Mouse (Mus musculus) liver, embryonic 16.5 days (tissue): ENCODE measurements around the gene Acaca. TPM values are rescaled to one million over a fixed set of nuclear protein-coding genes. Genes with fewer than 3 reads are reported as not detected.

Experiments used
- ATAC-seq: fragments of 200-750 bp; cut with Nextera tagmentation; 2 replicates; pipeline ENCODE4 v1.8.0; 2017; ENCODE audit warnings: low read depth, mild to moderate bottlenecking, moderate number of reproducible peaks, moderate library complexity
- H3K27ac ChIP-seq: fragments of 300-500 bp; sonication (generic); 2 replicates; pipeline ENCODE4 v1.5.1; 2014; ENCODE audit warnings: mild to moderate bottlenecking, low read length
- H3K27me3 ChIP-seq: fragments of 300-500 bp; sonication (generic); 2 replicates; pipeline ENCODE4 v1.6.1; 2014; ENCODE audit warnings: low read depth, low read length, mixed read lengths; ENCODE audit not compliant: control insufficient read depth, insufficient read depth
- H3K36me3 ChIP-seq: fragments of 300-500 bp; sonication (generic); 2 replicates; pipeline ENCODE4 v1.6.1; 2014; ENCODE audit warnings: mild to moderate bottlenecking; ENCODE audit not compliant: control insufficient read depth, insufficient read depth
- H3K4me1 ChIP-seq: fragments of 300-500 bp; sonication (generic); 2 replicates; pipeline ENCODE4 v1.6.1; 2014; ENCODE audit warnings: low read depth, low read length, mixed read lengths; ENCODE audit not compliant: control insufficient read depth
- H3K4me2 ChIP-seq: fragments of 300-500 bp; sonication (generic); 2 replicates; pipeline ENCODE4 v1.6.1; 2014; ENCODE audit warnings: low read depth, low read length, mixed read lengths
- H3K4me3 ChIP-seq: fragments of 300-500 bp; sonication (generic); 2 replicates; pipeline ENCODE4 v1.5.1; 2014; ENCODE audit warnings: low read depth, mild to moderate bottlenecking, low read length
- H3K9ac ChIP-seq: fragments of 300-500 bp; sonication (generic); 2 replicates; pipeline ENCODE4 v1.6.1; 2014; ENCODE audit warnings: low read depth, low read length
- H3K9me3 ChIP-seq: fragments of 300-500 bp; sonication (generic); replicated peaks from 2 replicates; pipeline ENCODE4 v1.6.1; 2016; ENCODE audit warnings: low read length; ENCODE audit not compliant: control insufficient read depth
- WGBS: fragments of 180-500 bp; shearing (Covaris S2); extraction: QIAGEN DNeasy Blood & Tissue Kit; methylation state at CpG from one replicate; pipeline ENCODE4 v1.1.7; 2014; ENCODE audit not compliant: insufficient replicate concordance; 5-methylcytosine and 5-hydroxymethylcytosine counted together
- polyA plus RNA-seq: library from polyadenylated mRNA; unstranded; fragments of >200 nt; fragmentation: Nextera tagmentation; extraction: Ambion mirVana; gene quantifications from 2 replicates; pipeline ENCODE4 v1.2.1, GENCODE M21; 2015

Gene Acaca
- polyA plus RNA-seq, 1 experiment from 2014 or later = 6.7 TPM

DNA sequence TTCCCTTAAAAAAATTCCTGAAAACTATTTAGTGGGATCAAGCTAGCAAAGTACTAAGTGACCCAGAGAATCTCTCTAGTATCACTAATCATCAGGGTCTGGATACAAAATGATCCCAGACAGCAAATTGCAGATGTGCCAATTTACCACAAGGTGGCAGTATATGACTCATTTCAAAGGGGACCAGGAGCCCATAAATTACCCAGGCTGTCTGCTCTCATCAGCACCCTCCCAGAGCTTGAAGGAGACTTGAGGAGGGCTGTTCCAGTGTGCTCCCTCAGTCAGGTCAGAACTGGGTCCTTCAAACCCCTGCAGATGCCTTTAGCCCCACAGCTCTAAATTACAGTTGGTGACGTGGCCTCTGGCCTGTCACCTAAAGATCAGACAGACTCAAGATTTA is 300.1 kb downstream of the Acaca start:
- WGBS = 73% methylated on average over 1 of the region's 1 CpGs

GRCm38 (mm10) chr11:84430336-84430735 is 300.9 kb downstream of the Acaca start:
- ATAC-seq = no peak
- Histone ChIP-seq H3K4me2 (no peak overlapping the region), H3K9ac (no peak overlapping the region), H3K9me3 (no peaks in the 10 kb centered on the region), H3K27me3 (no peaks in the 10 kb centered on the region), H3K4me1 (no peaks in the 10 kb centered on the region), H3K27ac (no peak overlapping the region), H3K4me3 (no peak overlapping the region), H3K36me3 (no peaks in the 10 kb centered on the region)
- WGBS = 77% methylated on average over 4 of the region's 4 CpGs

More for the DNA sequence above, 300.1 kb downstream of the Acaca start:
- H3K4me3 ChIP-seq = no peak overlapping the region
- no peaks in the 10 kb centered on the region for H3K36me3 ChIP-seq
- no peaks in the 10 kb centered on the region for H3K27me3 ChIP-seq
- no peak overlapping the region for H3K27ac ChIP-seq
- no peaks in the 10 kb centered on the region for H3K4me1 ChIP-seq
- no peak; the same call in 1 of the 2 replicates for ATAC-seq
- no peak overlapping the region for H3K9ac ChIP-seq
- no peaks in the 10 kb centered on the region for H3K9me3 ChIP-seq
- H3K4me2 ChIP-seq = no peak overlapping the region

GRCm38 (mm10) chr11:84434879-84435278 is 305.4 kb downstream of the Acaca start:
- Histone ChIP-seq H3K4me1 (peaks cover 4% of the 10 kb centered on the region; the same call in 1 of the 2 replicates), H3K4me3 (no peak overlapping the region), H3K9me3 (no peaks in the 10 kb centered on the region), H3K36me3 (no peaks in the 10 kb centered on the region), H3K9ac (no peak overlapping the region), H3K27me3 (no peaks in the 10 kb centered on the region), H3K27ac (no peak overlapping the region), H3K4me2 (no peak overlapping the region)
- WGBS = 74% methylated on average over 6 of the region's 6 CpGs
- ATAC-seq = 0 out of 2 replicates have a peak, but pooled peaks have one; percentile 13

GRCm38 (mm10) chr11:84440402-84440801 is 310.9 kb downstream of the Acaca start:
- Histone ChIP-seq H3K4me2 (no peak overlapping the region), H3K9me3 (no peaks in the 10 kb centered on the region), H3K36me3 (no peaks in the 10 kb centered on the region; the same call in 1 of the 2 replicates), H3K27ac (no peak overlapping the region), H3K4me3 (no peak overlapping the region), H3K9ac (no peak overlapping the region), H3K4me1 (peaks cover 4% of the 10 kb centered on the region; the same call in 1 of the 2 replicates), H3K27me3 (no peaks in the 10 kb centered on the region)
- no peak for ATAC-seq
- 86% methylated on average over 3 of the region's 3 CpGs for WGBS

DNA sequence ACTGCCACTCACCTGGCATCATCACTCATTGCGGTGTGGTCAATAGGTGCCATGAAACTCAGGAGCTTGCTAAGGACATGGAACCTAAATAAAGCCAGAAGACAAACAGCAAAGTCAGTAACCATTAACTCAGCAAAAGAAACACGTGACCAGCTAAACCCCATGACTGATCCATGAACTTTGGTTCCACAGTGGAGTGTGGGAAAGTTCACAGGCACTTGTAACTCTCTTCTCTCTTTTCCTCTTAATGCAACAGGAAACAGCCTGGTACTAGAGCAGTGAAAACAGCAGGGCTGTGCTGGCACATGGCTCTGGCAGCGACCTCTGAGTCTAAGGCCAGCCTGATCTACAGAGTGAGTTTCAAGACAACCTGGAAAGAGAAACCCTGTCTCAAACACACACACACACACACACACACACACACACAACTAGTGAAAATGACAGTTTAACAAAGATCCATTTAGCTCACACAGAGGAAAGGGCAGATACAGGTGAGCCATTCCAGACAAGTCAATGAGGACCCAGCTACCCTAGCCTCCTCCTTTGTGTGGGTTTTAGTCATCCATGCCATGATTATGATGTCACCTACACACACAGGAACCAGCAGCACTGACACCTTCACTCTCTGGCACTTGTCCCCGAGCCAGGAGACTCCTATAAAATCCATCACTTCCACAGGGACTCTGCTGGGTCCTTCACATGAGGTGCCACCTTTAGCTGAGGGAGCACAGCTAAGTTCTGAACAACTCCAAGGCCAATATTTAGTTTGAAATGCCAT is 313.3 kb downstream of the Acaca start:
- no peaks in the 10 kb centered on the region; the same call in 1 of the 2 replicates for H3K36me3 ChIP-seq
- 57% methylated on average over 4 of the region's 4 CpGs for WGBS
- no peak overlapping the region for H3K9ac ChIP-seq
- H3K4me2 ChIP-seq = peak overlapping the region; percentile 36; the same call in 1 of the 2 replicates
- peak; percentile 85 for ATAC-seq
- H3K9me3 ChIP-seq = no peaks in the 10 kb centered on the region
- no peaks in the 10 kb centered on the region for H3K4me1 ChIP-seq
- H3K4me3 ChIP-seq = no peak overlapping the region
- H3K27me3 ChIP-seq = no peaks in the 10 kb centered on the region
- peak overlapping the region; percentile 37 for H3K27ac ChIP-seq

Other genes starting within 250 kb of the Acaca start
- gene Ddx52, start 187.6 kb upstream of the Acaca start, polyA plus RNA-seq = 11.2 and 13.0 TPM in 2 replicates
- gene Synrg, start 165.2 kb upstream of the Acaca start, polyA plus RNA-seq = 5.3 and 5.4 TPM in 2 replicates
- 1.5 and 1.8 TPM in 2 replicates for gene Dusp14, start 60.4 kb upstream of the Acaca start, polyA plus RNA-seq
- gene Tada2a, start 72 bp upstream of the Acaca start, polyA plus RNA-seq = 7.7 and 7.9 TPM in 2 replicates
- gene Gm11437, start 37.8 kb downstream of the Acaca start, polyA plus RNA-seq = not detected in 2 replicates